In the genomic region with DNA sequence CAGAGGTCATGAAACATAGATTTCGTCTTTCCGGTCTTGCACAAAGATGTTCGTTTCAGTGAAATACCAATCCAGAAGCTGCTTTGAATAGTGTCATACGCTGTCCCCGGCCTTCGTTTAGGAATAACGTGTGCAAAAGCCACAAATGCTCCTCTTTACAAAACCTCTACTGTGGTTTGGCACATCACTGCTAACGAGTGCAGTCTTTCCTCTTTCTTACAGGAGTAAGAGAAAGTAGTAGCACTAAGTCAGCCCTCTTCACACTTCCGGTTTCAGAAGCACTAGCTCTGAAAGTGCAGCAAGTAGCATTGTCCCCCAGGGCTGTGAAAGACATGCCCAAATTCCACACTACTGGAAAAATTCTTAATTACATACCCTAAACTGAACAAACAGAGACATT, we compare ENCODE assay signal across 26 mouse cellular contexts. TPM values are rescaled to one million over a fixed set of nuclear protein-coding genes. Genes with fewer than 3 reads are reported as not detected.
DNase-seq lines count a peak whose midpoint lies in the region; ATAC-seq lines count a peak whose summit lies in the region.
"Had no signal": no experiment of that assay in that cellular context is flagged by ENCODE, and none has a peak within 500 bp of the region (broad histone marks: within the 10 kb centered on the region; RNA-seq: fewer than 3 reads in every experiment).

No protein-coding gene starts in this region.

- DNase-seq in spleen, postnatal 36 days (ENCODE audit: low spot score in 2 of 2), result peak; percentile 12 to 27
- no peak for DNase-seq in spleen, postnatal 14 days (ENCODE audit: low spot score in 2 of 2)
- peak; percentile 27 for DNase-seq in thymus, postnatal 4 days
- no peak for DNase-seq in gastrocnemius, postnatal 36 days
- DNase-seq in kidney, postnatal 36 days, result no peak
- no peak for DNase-seq in frontal cortex, adult 2 months (ENCODE audit: extremely low spot score in 1 of 2, low spot score in 1 of 2)
- DNase-seq: adrenal gland, postnatal 10 days; cerebellum, adult 11-12 months; cerebellum, postnatal 36 days; forebrain, postnatal 0 days; gastrocnemius, postnatal 10 days; lung, postnatal 14 days; midbrain, embryonic 14.5 days; right cerebral cortex, adult 18-20 months had no signal

- ATAC-seq in activated CD4-positive, CD25-positive, alpha-beta regulatory T cell, adult 4 months, result peak; percentile 85
- ATAC-seq in monocyte, adult 5-6 weeks (replicated peaks; ENCODE audit: insufficient number of reproducible peaks, low FRiP score, low TSS enrichment, poor library complexity, severe bottlenecking), result peak; percentile 61; the same call in 1 of the 2 replicates
- ATAC-seq: forebrain, postnatal 0 days; intestine, postnatal 0 days had no signal

- intact Hi-C loops in gastrocnemius, postnatal 36 days (cut with DNase I), result no loop called here

RNA-seq across cellular contexts. Expression of gene Cd40lg, which starts 15.6 kb away (rescaled TPM):
- 10 to 100 TPM; 49.7 to 55.1 TPM for polyA plus RNA-seq in activated CD4-positive, CD25-positive, alpha-beta regulatory T cell, adult 4 months (2017; shearing (Covaris generic))
- 1.1 TPM in 1 of 3 replicates, not detected in the others for total RNA-seq in monocyte, adult 5-6 weeks (2017)
- total RNA-seq in gastrocnemius, postnatal 36 days (2021), result not detected
- polyA plus RNA-seq in frontal cortex, adult 2 months (2012; rRNA removed), result not detected in 2 replicates
- total RNA-seq: forebrain, postnatal 0 days; gastrocnemius, postnatal 10 days; layer of hippocampus, adult 2 months; left cerebral cortex, adult 8-10 months had no signal
- polyA plus RNA-seq: brain, embryonic 14.5 days; embryonic facial prominence, embryonic 12.5 days; forebrain, postnatal 0 days; heart, postnatal 0 days; hindbrain, embryonic 14.5 days; intestine, postnatal 0 days; kidney, embryonic 16.5 days; limb, embryonic 12.5 days; liver, embryonic 14.5 days; midbrain, embryonic 14.5 days had no signal

Comparison
In these comparisons a context has a peak if more than half of its experiments do, and no peak if none do; other contexts are left out.
1. DNase-seq: peak in spleen, postnatal 36 days (2 of 2) and thymus, postnatal 4 days (single experiment); none in spleen, postnatal 14 days (0 of 2), gastrocnemius, postnatal 36 days (0 of 2), kidney, postnatal 36 days (0 of 2) and frontal cortex, adult 2 months (0 of 2).